Mouse (Mus musculus) lung, adult 2 months (tissue): Measurements from ENCODE around the gene Foxj1.

Experiments used
- CTCF ChIP-seq: fragments of 200-500 bp; IDR thresholded peaks from 2 replicates; pipeline ENCODE4 v1.5.1; 2011; ENCODE audit warnings: mild to moderate bottlenecking, low read length, control low read depth; ENCODE audit not compliant: insufficient read depth
- POLR2A ChIP-seq: fragments of 200-500 bp; IDR thresholded peaks from 2 replicates; pipeline ENCODE4 v1.6.1; 2011; ENCODE audit warnings: low read depth, mild to moderate bottlenecking, control low read depth, low read length, borderline replicate concordance; ENCODE audit errors: extremely low read depth

GRCm38 (mm10) chr11:116309601-116310000 is 25.6 kb downstream of the Foxj1 start:
- TF ChIP-seq CTCF (no peak), POLR2A (no peak)
